Mouse (Mus musculus) neural tube, embryonic 11.5 days (tissue): ENCODE data around the gene Kcnh1. TPM values are rescaled to one million over a fixed set of nuclear protein-coding genes. Genes with fewer than 3 reads are reported as not detected.

Experiments used
- ATAC-seq: fragments of 200-750 bp; cut with Nextera tagmentation; 2 replicates; pipeline ENCODE4 v1.8.0; 2017; ENCODE audit warnings: moderate number of reproducible peaks, mild to moderate bottlenecking, moderate TSS enrichment, moderate library complexity; ENCODE audit not compliant: insufficient read depth, low FRiP score, low TSS enrichment
- DNase-seq: peaks from one replicate; pipeline ENCODE4 v3.0.0-alpha.2; 2015; ENCODE audit warnings: low spot score
- H3K27ac ChIP-seq: fragments of 300-500 bp; sonication (generic); 2 replicates; pipeline ENCODE4 v1.5.1; 2014; ENCODE audit warnings: low read depth, mild to moderate bottlenecking, low read length
- H3K27me3 ChIP-seq: fragments of 300-500 bp; sonication (generic); 2 replicates; pipeline ENCODE4 v1.6.1; 2014; ENCODE audit warnings: mild to moderate bottlenecking, low read length, mixed read lengths; ENCODE audit not compliant: control insufficient read depth, insufficient read depth
- H3K36me3 ChIP-seq: fragments of 300-500 bp; sonication (generic); 2 replicates; pipeline ENCODE4 v1.6.1; 2014; ENCODE audit warnings: mild to moderate bottlenecking, low read length, moderate library complexity, mixed read lengths; ENCODE audit not compliant: control insufficient read depth, insufficient read depth
- H3K4me1 ChIP-seq: fragments of 300-500 bp; sonication (generic); 2 replicates; pipeline ENCODE4 v1.6.1; 2014; ENCODE audit warnings: low read length, mixed read lengths; ENCODE audit not compliant: control insufficient read depth, insufficient read depth
- H3K4me2 ChIP-seq: fragments of 300-500 bp; sonication (generic); 2 replicates; pipeline ENCODE4 v1.6.1; 2014; ENCODE audit warnings: low read depth, mild to moderate bottlenecking, moderate library complexity
- H3K4me3 ChIP-seq: fragments of 300-500 bp; sonication (generic); 2 replicates; pipeline ENCODE4 v1.5.1; 2014; ENCODE audit warnings: low read depth, low read length
- H3K9ac ChIP-seq: fragments of 300-500 bp; sonication (generic); 2 replicates; pipeline ENCODE4 v1.6.1; 2014; ENCODE audit warnings: mild to moderate bottlenecking, low read length
- H3K9me3 ChIP-seq: fragments of 300-500 bp; sonication (generic); 2 replicates; pipeline ENCODE4 v1.6.1; 2016; ENCODE audit warnings: low read length; ENCODE audit not compliant: control insufficient read depth
- WGBS: fragments of 180-500 bp; shearing (Covaris S2); extraction: QIAGEN DNeasy Blood & Tissue Kit; methylation state at CpG from one replicate; pipeline ENCODE4 v1.1.7; 2014; 5-methylcytosine and 5-hydroxymethylcytosine counted together
- polyA plus RNA-seq: library from polyadenylated mRNA; unstranded; fragments of >200 nt; fragmentation: Nextera tagmentation; extraction: Ambion mirVana; gene quantifications from 2 replicates; pipeline ENCODE4 v1.2.1, GENCODE M21; 2014

Kcnh1 gene
- polyA plus RNA-seq, 1 experiment from 2014 or later, result 1.0 TPM

DNA sequence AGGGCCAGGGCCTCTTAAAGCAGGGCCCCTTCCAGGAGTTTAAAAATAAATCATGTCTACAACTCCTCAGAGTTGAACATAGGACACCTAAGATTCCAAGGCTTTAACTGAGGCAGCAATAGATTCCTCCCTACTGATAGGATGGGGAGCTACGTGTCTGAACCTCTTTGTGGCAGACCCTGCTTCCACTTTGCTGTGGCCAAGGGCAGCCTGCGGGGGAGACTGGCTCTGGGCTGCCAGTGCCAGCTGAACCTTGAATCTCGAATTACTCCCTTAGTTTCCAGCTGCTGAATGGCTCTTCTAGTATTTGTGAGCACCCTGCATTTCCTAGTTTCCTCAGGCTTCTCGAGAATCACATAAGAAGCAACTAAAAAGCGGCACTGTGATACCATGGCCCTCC, 255.6 kb downstream of the Kcnh1 start:
- ATAC-seq, result no peak
- Histone ChIP-seq H3K4me1 (no peaks in the 10 kb centered on the region), H3K9me3 (no peaks in the 10 kb centered on the region), H3K9ac (no peak overlapping the region), H3K27ac (no peak overlapping the region), H3K36me3 (no peaks in the 10 kb centered on the region), H3K4me3 (no peak overlapping the region), H3K4me2 (no peak overlapping the region), H3K27me3 (no peaks in the 10 kb centered on the region)
- WGBS, result 63% methylated on average over 5 of the region's 5 CpGs
- DNase-seq, result no peak

DNA sequence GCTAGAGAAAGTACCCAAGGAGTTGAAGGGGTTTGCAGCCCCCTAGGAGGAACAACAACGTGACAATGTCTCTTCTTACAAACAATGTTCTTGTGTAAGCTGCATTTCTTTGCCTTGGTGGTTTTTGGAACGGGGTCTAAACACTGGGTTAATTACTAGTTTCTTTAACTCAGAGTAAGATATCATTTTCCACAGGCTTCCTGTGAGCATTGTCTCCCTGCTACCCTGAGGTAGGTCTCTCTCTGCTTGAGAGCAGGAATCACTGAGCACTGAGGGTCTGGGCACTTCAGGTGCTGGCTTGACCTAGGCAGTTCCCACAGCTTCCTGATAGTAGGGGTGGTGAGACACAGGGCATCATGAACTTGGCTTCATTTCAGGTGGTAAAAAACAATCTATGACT, 257.1 kb downstream of the Kcnh1 start:
- Histone ChIP-seq H3K27ac (no peak overlapping the region), H3K4me1 (no peaks in the 10 kb centered on the region), H3K36me3 (no peaks in the 10 kb centered on the region), H3K9me3 (no peaks in the 10 kb centered on the region), H3K27me3 (no peaks in the 10 kb centered on the region), H3K4me2 (no peak overlapping the region), H3K4me3 (no peak overlapping the region), H3K9ac (no peak overlapping the region)
- 71% methylated on average over 2 of the region's 2 CpGs for WGBS
- ATAC-seq, result no peak
- no peak for DNase-seq

DNA sequence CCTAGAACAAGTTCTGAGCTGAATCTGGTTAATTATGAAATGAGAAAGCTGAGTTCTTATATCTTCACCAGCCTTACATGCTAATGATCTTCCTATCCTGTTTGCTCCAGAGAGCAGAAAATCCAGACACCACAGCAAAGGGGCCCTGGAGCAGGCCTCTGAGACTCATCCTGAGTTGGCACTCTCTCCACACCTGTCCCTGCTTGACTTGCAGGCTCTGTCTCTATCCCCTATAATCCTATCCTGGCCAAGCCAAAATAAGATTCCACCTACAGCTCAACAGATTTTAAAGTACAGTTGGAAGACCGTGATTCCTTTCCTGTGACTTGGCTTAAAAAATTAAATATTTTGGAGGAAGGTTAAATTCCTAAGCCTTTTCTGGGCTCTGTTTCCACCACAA, 257.9 kb downstream of the Kcnh1 start:
- ATAC-seq, result no peak
- Histone ChIP-seq H3K9me3 (no peaks in the 10 kb centered on the region), H3K36me3 (no peaks in the 10 kb centered on the region), H3K27ac (no peak overlapping the region), H3K4me2 (no peak overlapping the region), H3K4me3 (no peak overlapping the region), H3K9ac (no peak overlapping the region), H3K27me3 (no peaks in the 10 kb centered on the region), H3K4me1 (no peaks in the 10 kb centered on the region)
- 89% methylated on average over 1 of the region's 1 CpGs for WGBS
- no peak for DNase-seq

DNA sequence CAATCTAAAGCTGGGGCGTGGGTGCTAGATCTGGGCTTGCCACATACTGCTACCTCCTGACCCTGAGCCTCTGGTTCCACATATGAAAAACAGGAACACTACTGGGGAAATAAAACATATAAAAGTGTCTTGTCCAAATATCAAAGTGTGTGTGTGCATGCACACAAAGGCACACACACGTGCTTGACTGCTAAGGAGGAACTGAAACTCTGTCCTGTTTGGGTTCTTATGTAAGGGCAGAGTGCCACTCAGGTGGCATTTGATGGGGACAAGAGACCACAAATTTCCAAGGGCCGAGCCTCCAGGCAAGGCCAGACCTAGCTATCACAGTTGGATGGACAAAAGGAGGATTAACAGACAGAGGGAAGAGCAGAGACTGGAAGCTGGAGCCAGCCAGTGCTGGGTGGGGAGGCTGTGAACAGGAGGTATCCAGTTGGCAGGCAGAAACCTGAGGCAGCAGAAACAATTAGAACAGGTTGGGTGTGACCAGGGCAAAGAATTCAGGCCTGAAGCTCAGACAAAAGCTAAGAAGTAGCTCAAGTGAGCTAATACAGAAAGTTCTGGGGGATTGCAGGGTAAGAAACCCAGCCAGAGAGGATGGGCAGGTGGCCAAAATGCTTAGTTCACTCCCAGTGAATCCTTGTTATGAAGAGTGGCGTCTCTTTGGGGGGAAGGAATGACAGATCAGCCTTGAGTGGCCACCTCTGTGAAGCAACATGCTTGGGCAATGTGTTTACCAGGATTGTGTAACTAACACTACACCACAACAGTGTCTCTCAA, 259.2 kb downstream of the Kcnh1 start:
- no peak overlapping the region for H3K9ac ChIP-seq
- 71% methylated on average over 4 of the region's 4 CpGs for WGBS
- no peak for DNase-seq

DNA sequence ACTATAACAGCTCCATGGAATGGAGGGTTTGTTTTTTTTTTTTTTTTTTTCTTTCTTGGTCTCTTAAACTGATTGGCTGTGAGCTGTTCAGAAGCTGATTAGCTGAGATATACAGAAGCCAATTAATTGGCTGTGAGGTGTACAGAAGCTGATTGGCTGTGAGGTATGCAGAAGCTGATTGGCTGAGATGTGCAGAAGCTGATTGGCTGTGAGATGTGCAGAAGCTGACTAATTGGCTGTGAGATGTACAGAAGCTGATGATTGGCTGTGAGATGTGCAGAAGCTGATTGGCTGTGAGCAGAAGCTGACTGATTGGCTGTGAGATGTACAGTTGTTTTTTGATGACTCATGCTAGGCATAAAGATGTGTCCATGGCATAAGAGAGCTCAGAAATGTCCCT, 259.9 kb downstream of the Kcnh1 start:
- no peak overlapping the region for H3K27ac ChIP-seq
- no peak for ATAC-seq

More for the DNA sequence above, 259.2 kb downstream of the Kcnh1 start:
- H3K27ac ChIP-seq, result no peak overlapping the region
- no peak for ATAC-seq
- no peaks in the 10 kb centered on the region for H3K4me1 ChIP-seq
- H3K36me3 ChIP-seq, result no peaks in the 10 kb centered on the region
- no peaks in the 10 kb centered on the region for H3K27me3 ChIP-seq
- no peaks in the 10 kb centered on the region for H3K9me3 ChIP-seq
- no peak overlapping the region for H3K4me3 ChIP-seq
- H3K4me2 ChIP-seq, result no peak overlapping the region

DNA sequence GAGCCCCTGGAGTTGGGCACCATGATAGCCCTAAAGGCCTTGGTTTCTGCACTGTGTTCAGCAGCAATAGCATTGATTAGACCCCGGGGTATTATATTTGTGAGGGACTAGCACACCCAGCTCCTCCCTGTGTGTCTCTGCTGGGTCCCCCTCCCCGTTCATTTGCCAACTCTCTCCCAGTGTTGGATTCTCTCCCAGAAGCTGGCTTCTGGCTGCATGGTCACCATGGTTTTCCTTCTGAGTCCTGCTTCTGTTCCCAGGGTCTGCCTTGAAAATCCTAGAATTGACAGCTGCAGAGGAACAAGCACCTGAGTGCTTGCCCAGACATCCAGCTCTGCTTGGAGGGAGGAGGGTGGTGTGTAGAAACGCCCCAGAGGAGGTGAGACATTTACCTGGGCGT, 261.1 kb downstream of the Kcnh1 start:
- no peaks in the 10 kb centered on the region for H3K36me3 ChIP-seq
- no peak overlapping the region for H3K27ac ChIP-seq
- H3K4me1 ChIP-seq, result no peaks in the 10 kb centered on the region
- H3K27me3 ChIP-seq, result no peaks in the 10 kb centered on the region
- 78% methylated on average over 4 of the region's 4 CpGs for WGBS
- no peaks in the 10 kb centered on the region for H3K9me3 ChIP-seq
- H3K4me2 ChIP-seq, result no peak overlapping the region
- ATAC-seq, result no peak
- no peak overlapping the region for H3K9ac ChIP-seq
- no peak for DNase-seq
- no peak overlapping the region for H3K4me3 ChIP-seq

More for the DNA sequence above, 259.9 kb downstream of the Kcnh1 start:
- Histone ChIP-seq H3K9ac (no peak overlapping the region), H3K4me1 (no peaks in the 10 kb centered on the region), H3K27me3 (no peaks in the 10 kb centered on the region), H3K9me3 (no peaks in the 10 kb centered on the region), H3K36me3 (no peaks in the 10 kb centered on the region), H3K4me2 (no peak overlapping the region), H3K4me3 (no peak overlapping the region)
- DNase-seq, result no peak

DNA sequence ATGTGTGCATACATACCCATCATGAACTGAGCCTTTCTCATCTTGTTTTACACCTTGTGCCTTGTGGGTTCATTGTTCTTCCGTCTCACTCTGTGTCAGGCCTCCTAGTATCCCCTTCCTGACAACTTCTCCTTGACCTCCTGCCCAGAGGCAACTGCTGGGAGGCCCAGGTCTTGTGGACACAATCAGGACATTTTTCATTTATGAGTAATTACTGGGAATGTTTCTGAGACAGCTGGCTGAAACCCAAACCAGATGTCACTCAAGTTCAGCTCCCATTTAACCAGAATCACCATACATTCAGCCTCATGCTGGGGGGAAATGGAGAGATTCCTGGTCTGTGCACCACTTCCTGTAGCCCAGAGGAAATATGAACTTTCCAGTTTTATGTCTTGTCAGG, 263.9 kb downstream of the Kcnh1 start:
- Histone ChIP-seq H3K4me3 (no peak overlapping the region), H3K36me3 (no peaks in the 10 kb centered on the region), H3K9me3 (no peaks in the 10 kb centered on the region), H3K27ac (no peak overlapping the region), H3K4me1 (no peaks in the 10 kb centered on the region), H3K27me3 (no peaks in the 10 kb centered on the region), H3K4me2 (no peak overlapping the region), H3K9ac (no peak overlapping the region)
- DNase-seq (no peak), ATAC-seq (no peak)
- WGBS, result 50% methylated on average over 1 of the region's 1 CpGs

DNA sequence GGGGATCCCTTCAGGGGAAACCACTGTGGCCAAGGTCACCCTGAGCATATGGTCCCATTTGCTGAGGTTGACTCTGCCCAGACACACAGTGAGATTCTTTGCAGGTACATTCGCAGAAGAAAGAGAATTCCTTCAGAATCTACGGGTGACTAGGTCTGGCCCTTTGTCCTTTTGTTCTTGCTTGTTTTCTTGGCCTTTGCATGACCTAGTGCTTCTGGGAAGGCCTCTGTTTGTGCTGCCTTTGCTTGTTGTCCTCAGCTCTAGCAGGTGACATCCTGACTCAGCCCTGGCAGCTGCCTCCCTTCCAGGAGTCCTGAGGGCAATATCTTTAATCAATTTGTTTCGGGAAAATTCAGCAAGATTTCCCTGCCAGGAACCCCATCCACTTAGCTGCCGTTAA, 264.4 kb downstream of the Kcnh1 start:
- Histone ChIP-seq H3K27me3 (no peaks in the 10 kb centered on the region), H3K4me3 (no peak overlapping the region), H3K9ac (no peak overlapping the region), H3K36me3 (no peaks in the 10 kb centered on the region), H3K9me3 (no peaks in the 10 kb centered on the region), H3K4me1 (no peaks in the 10 kb centered on the region), H3K27ac (no peak overlapping the region), H3K4me2 (no peak overlapping the region)
- DNase-seq (no peak), ATAC-seq (no peak)
- 54% methylated on average over 4 of the region's 4 CpGs for WGBS

DNA sequence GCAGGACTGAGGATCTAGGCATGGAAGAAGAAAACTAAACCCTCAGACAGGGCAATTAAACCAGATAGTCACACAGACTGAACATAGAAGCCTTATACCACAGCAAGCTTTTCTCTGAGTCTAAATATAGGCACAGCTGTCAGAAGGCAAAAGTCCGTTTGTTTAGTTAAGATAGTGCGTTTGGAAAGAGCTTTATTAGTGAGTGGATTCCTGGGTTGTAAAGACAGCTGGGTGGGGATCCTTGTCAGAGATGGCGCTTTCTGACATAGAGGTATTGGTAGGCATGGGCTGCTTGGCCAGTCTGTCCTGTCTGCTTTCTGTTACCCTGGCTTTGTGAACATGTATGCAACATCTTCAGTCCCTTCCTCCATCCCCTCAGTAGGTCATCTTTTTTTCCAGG, 266.5 kb downstream of the Kcnh1 start:
- no peak overlapping the region for H3K4me2 ChIP-seq
- H3K9me3 ChIP-seq, result no peaks in the 10 kb centered on the region
- H3K9ac ChIP-seq, result no peak overlapping the region
- H3K4me1 ChIP-seq, result no peaks in the 10 kb centered on the region
- ATAC-seq, result no peak
- 73% methylated on average over 3 of the region's 3 CpGs for WGBS
- H3K27ac ChIP-seq, result no peak overlapping the region
- H3K36me3 ChIP-seq, result no peaks in the 10 kb centered on the region
- DNase-seq, result no peak
- H3K4me3 ChIP-seq, result no peak overlapping the region
- H3K27me3 ChIP-seq, result no peaks in the 10 kb centered on the region
